Mouse (Mus musculus): Measurements from ENCODE around the gene Nppa. TPM values are rescaled to one million over a fixed set of nuclear protein-coding genes. Genes with fewer than 3 reads are reported as not detected.

Gene Nppa
- polyA plus RNA-seq, 1 experiment from 2014 or later, result 0.74 TPM

Other genes with a start within 250 kb of the Nppa start
- 8.0 and 8.4 TPM in 2 replicates for gene Zfp984, start 190.9 kb upstream of the Nppa start, polyA plus RNA-seq (2016; fragmentation: Nextera tagmentation; extraction: Ambion mirVana)
- gene Zfp933, start 152.4 kb upstream of the Nppa start, polyA plus RNA-seq (2016; fragmentation: Nextera tagmentation; extraction: Ambion mirVana), result 6.1 and 6.4 TPM in 2 replicates
- gene Miip, start 131.9 kb upstream of the Nppa start, polyA plus RNA-seq (2016; fragmentation: Nextera tagmentation; extraction: Ambion mirVana), result 48.4 and 49.1 TPM in 2 replicates
- 14.1 and 14.8 TPM in 2 replicates for gene Fv1, start 131.7 kb upstream of the Nppa start, polyA plus RNA-seq (2016; fragmentation: Nextera tagmentation; extraction: Ambion mirVana)
- 32.3 and 32.5 TPM in 2 replicates for gene Mfn2, start 96.0 kb upstream of the Nppa start, polyA plus RNA-seq (2016; fragmentation: Nextera tagmentation; extraction: Ambion mirVana)
- gene Plod1, start 64.0 kb upstream of the Nppa start, polyA plus RNA-seq (2016; fragmentation: Nextera tagmentation; extraction: Ambion mirVana), result 51.2 and 56.3 TPM in 2 replicates
- gene 2510039O18Rik, start 59.8 kb upstream of the Nppa start, polyA plus RNA-seq (2016; fragmentation: Nextera tagmentation; extraction: Ambion mirVana), result 23.5 and 26.0 TPM in 2 replicates
- gene Nppb, start 14.9 kb upstream of the Nppa start, polyA plus RNA-seq (2016; fragmentation: Nextera tagmentation; extraction: Ambion mirVana), result 0.28 TPM in 1 of 2 replicates, not detected in the other
- gene Clcn6, start 38.1 kb downstream of the Nppa start, polyA plus RNA-seq (2016; fragmentation: Nextera tagmentation; extraction: Ambion mirVana), result 8.5 and 8.8 TPM in 2 replicates
- 27.3 and 28.9 TPM in 2 replicates for gene Mthfr, start 38.4 kb downstream of the Nppa start, polyA plus RNA-seq (2016; fragmentation: Nextera tagmentation; extraction: Ambion mirVana)
- gene Agtrap, start 87.3 kb downstream of the Nppa start, polyA plus RNA-seq (2016; fragmentation: Nextera tagmentation; extraction: Ambion mirVana), result 11.2 and 12.0 TPM in 2 replicates
- gene Mad2l2, start 129.7 kb downstream of the Nppa start, polyA plus RNA-seq (2016; fragmentation: Nextera tagmentation; extraction: Ambion mirVana), result 104 and 107 TPM in 2 replicates
- 1.8 and 1.9 TPM in 2 replicates for gene Draxin, start 130.0 kb downstream of the Nppa start, polyA plus RNA-seq (2016; fragmentation: Nextera tagmentation; extraction: Ambion mirVana)
- gene Fbxo6, start 151.4 kb downstream of the Nppa start, polyA plus RNA-seq (2016; fragmentation: Nextera tagmentation; extraction: Ambion mirVana), result 11.8 and 11.9 TPM in 2 replicates
- gene Fbxo44, start 159.8 kb downstream of the Nppa start, polyA plus RNA-seq (2016; fragmentation: Nextera tagmentation; extraction: Ambion mirVana), result 17.5 and 18.7 TPM in 2 replicates
- gene Fbxo2, start 159.9 kb downstream of the Nppa start, polyA plus RNA-seq (2016; fragmentation: Nextera tagmentation; extraction: Ambion mirVana), result 2.5 and 3.3 TPM in 2 replicates

Measured in limb, embryonic 12.5 days (tissue).